Mouse (Mus musculus): Measurements from ENCODE around the gene Gemin4.
"Not testable (repeated sequence)": the region's sequence is repeated elsewhere in the genome, so short reads cannot be mapped to it uniquely, and the experiment has no call there.

Gene Gemin4

GRCm38 (mm10) chr11:76216681-76217389 is 629 bp downstream of the Gemin4 start:
- DNase-seq (ENCODE audit: low read depth, low spot score): peak; percentile 65

GRCm38 (mm10) chr11:76216049-76216540 is 1.4 kb downstream of the Gemin4 start:
- no peak for DNase-seq (ENCODE audit: low read depth, low spot score)

- DNase-seq (ENCODE audit: low read depth, low spot score): no peak
Observed at GRCm38 (mm10) chr11:76215011-76215410, 2.5 kb downstream of the Gemin4 start.

- no peak for DNase-seq (ENCODE audit: low read depth, low spot score)
Observed at GRCm38 (mm10) chr11:76213841-76214240, 3.6 kb downstream of the Gemin4 start.

GRCm38 (mm10) chr11:76211595-76211994 is 5.9 kb downstream of the Gemin4 start:
- not testable (repeated sequence) for DNase-seq (ENCODE audit: low read depth, low spot score)

GRCm38 (mm10) chr11:76210228-76210985 is 7.1 kb downstream of the Gemin4 start:
- no peak for DNase-seq (ENCODE audit: low read depth, low spot score)

- DNase-seq (ENCODE audit: low read depth, low spot score): no peak
Observed at GRCm38 (mm10) chr11:76206793-76207192, 10.7 kb downstream of the Gemin4 start.

- peak; percentile 63 for DNase-seq (ENCODE audit: low read depth, low spot score)
Observed at GRCm38 (mm10) chr11:76201761-76202674, 15.4 kb downstream of the Gemin4 start.

GRCm38 (mm10) chr11:76196977-76197469 is 20.4 kb downstream of the Gemin4 start:
- no peak for DNase-seq (ENCODE audit: low read depth, low spot score)

GRCm38 (mm10) chr11:76196275-76196976 is 21.0 kb downstream of the Gemin4 start:
- DNase-seq (ENCODE audit: low read depth, low spot score): peak; percentile 21

GRCm38 (mm10) chr11:76186908-76187307 is 30.6 kb downstream of the Gemin4 start:
- peak; percentile 42 for DNase-seq (ENCODE audit: low read depth, low spot score)

GRCm38 (mm10) chr11:76183745-76184144 is 33.7 kb downstream of the Gemin4 start:
- no peak for DNase-seq (ENCODE audit: low read depth, low spot score)

GRCm38 (mm10) chr11:76180146-76180540 is 37.3 kb downstream of the Gemin4 start:
- DNase-seq (ENCODE audit: low read depth, low spot score): no peak

- peak; percentile 83 for DNase-seq (ENCODE audit: low read depth, low spot score)
Observed at GRCm38 (mm10) chr11:76179495-76180145, 37.8 kb downstream of the Gemin4 start, which contains the start of the genes Vps53 and Fam57a. Gene Vps53, minus strand, starts transcription at chr11:76179647. Gene Fam57a, plus strand, starts transcription at chr11:76179671.

- peak; percentile 74 for DNase-seq (ENCODE audit: low read depth, low spot score)
Observed at GRCm38 (mm10) chr11:76178726-76179494, 38.6 kb downstream of the Gemin4 start.

- DNase-seq (ENCODE audit: low read depth, low spot score): no peak
Observed at GRCm38 (mm10) chr11:76170207-76170606, 47.3 kb downstream of the Gemin4 start.

GRCm38 (mm10) chr11:76168976-76169375 is 48.5 kb downstream of the Gemin4 start:
- DNase-seq (ENCODE audit: low read depth, low spot score): no peak

GRCm38 (mm10) chr11:76167079-76167765 is 50.2 kb downstream of the Gemin4 start:
- DNase-seq (ENCODE audit: low read depth, low spot score): peak; percentile 62

GRCm38 (mm10) chr11:76166657-76167056 is 50.8 kb downstream of the Gemin4 start:
- no peak for DNase-seq (ENCODE audit: low read depth, low spot score)

All from R1 (cell line).